Mouse (Mus musculus) activated CD4-positive, CD25-positive, alpha-beta regulatory T cell (primary cell): ENCODE measurements around the gene Zfp641. TPM values are rescaled to one million over a fixed set of nuclear protein-coding genes. Genes with fewer than 3 reads are reported as not detected.

Source experiments
- polyA plus RNA-seq, 2 experiments: library from polyadenylated mRNA; unstranded; fragments of 100-300 nt; shearing (Covaris generic); gene quantifications; one replicate each; pipeline ENCODE4 v1.2.1; 2017

Zfp641 gene
- under 1 TPM in 1 of 2 experiments, not detected in 1; 0.39 TPM for polyA plus RNA-seq

GRCm38 (mm10) chr15:98295628-98296551 is at the start of gene Zfp641:
Zfp641 (minus strand) TSS chr15:98296161.

GRCm38 (mm10) chr15:98340887-98341286 is 44.9 kb upstream of the Zfp641 start, which contains the start of gene Olfr284:
Olfr284 (minus strand) TSS chr15:98340987.

DNA sequence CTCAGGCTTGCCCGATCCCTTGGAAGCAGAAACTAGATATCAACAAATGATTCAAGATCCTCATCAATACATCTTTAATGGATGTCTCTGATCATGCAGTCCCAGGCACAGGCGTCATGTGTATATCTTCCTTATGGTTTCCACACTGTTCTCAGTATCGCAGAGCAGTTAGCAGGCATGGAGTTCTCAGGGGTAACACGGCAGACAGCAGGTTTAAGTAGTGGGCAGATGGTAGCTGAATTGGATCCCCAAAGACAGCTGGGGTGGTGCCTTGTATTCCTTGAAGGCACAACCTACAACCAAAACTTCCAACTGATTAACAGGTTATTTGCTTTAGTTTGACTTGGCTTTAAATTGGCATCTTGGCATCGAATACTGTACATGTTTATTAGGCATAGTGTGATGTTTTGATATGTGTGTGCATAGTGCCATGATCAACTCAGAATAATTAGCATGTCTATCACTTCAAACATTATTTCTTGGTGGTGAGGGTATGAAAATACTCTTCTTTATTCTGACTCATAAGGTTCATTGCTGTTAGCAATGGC is 21.3 kb upstream of the Zfp641 start, which contains the start of gene Olfr285:
Olfr285 (minus strand) TSS at position 177 of the 548 bp plus-strand sequence.

GRCm38 (mm10) chr15:98257193-98257592 is 38.8 kb downstream of the Zfp641 start, which contains the start of gene H1fnt:
H1fnt (minus strand) TSS chr15:98257293.

Other genes starting within 250 kb of the Zfp641 start
- 10 to 100 TPM in 1 of 2 experiments, 1 to 10 TPM in 1; 9.0 to 13.0 TPM for gene Pfkm, start 203.6 kb downstream of the Zfp641 start, polyA plus RNA-seq
- 10 to 100 TPM; 42.2 to 54.6 TPM for gene Senp1, start 202.4 kb downstream of the Zfp641 start, polyA plus RNA-seq
- gene Asb8, start 130.5 kb downstream of the Zfp641 start, polyA plus RNA-seq: 10 to 100 TPM; 38.4 to 41.8 TPM
- gene Ccdc184, start 129.0 kb downstream of the Zfp641 start, polyA plus RNA-seq: under 1 TPM; 0.07 to 0.57 TPM
- not detected for gene Olfr288, start 100.6 kb downstream of the Zfp641 start, polyA plus RNA-seq
- under 1 TPM in 1 of 2 experiments, not detected in 1; 0.16 TPM for gene Gm44579, start 75.2 kb downstream of the Zfp641 start, polyA plus RNA-seq
- gene Olfr287, start 75.1 kb downstream of the Zfp641 start, polyA plus RNA-seq: not detected
- gene Olfr286, start 61.7 kb downstream of the Zfp641 start, polyA plus RNA-seq: under 1 TPM in 1 of 2 experiments, not detected in 1; 0.33 TPM
- under 1 TPM in 1 of 2 experiments, not detected in 1; 0.14 TPM for gene H1fnt, start 38.9 kb downstream of the Zfp641 start, polyA plus RNA-seq
- gene Olfr285, start 21.2 kb upstream of the Zfp641 start, polyA plus RNA-seq: not detected
- under 1 TPM in 1 of 2 experiments, not detected in 1; 0.29 TPM for gene Olfr284, start 44.8 kb upstream of the Zfp641 start, polyA plus RNA-seq
- gene Olfr283, start 84.8 kb upstream of the Zfp641 start, polyA plus RNA-seq: not detected
- gene Olfr282, start 135.1 kb upstream of the Zfp641 start, polyA plus RNA-seq: not detected
- under 1 TPM in 1 of 2 experiments, not detected in 1; 0.53 TPM for gene Olfr281, start 156.4 kb upstream of the Zfp641 start, polyA plus RNA-seq
- not detected for gene OR5BS1P, start 173.7 kb upstream of the Zfp641 start, polyA plus RNA-seq
- gene Lalba, start 186.6 kb upstream of the Zfp641 start, polyA plus RNA-seq: under 1 TPM in 1 of 2 experiments, not detected in 1; 0.50 TPM
- under 1 TPM; 0.02 to 0.11 TPM for gene Olfr279, start 196.2 kb upstream of the Zfp641 start, polyA plus RNA-seq
- 10 to 100 TPM; 70.4 to 98.0 TPM for gene Kansl2, start 238.1 kb upstream of the Zfp641 start, polyA plus RNA-seq